Mouse (Mus musculus) erythroblast, embryonic 14.5 days (primary cell): Measurements from ENCODE around the gene Ppp1r2.

Source experiments
- GATA1 ChIP-seq: IDR thresholded peaks from 2 replicates; pipeline ENCODE4 v1.6.1; 2012; ENCODE audit warnings: low read length, inconsistent platforms, mixed read lengths
- TAL1 ChIP-seq: IDR thresholded peaks from 3 replicates; pipeline ENCODE4 v1.6.1; 2012; ENCODE audit warnings: low read length, inconsistent platforms, mixed read lengths

GRCm38 (mm10) chr16:31299164-31299959 is 24.3 kb upstream of the Ppp1r2 start:
- TF ChIP-seq TAL1 = no peak
- TF ChIP-seq GATA1 = no peak
